Mouse (Mus musculus): ENCODE data around the gene Batf.
"Not testable (repeated sequence)": the region's sequence is repeated elsewhere in the genome, so short reads cannot be mapped to it uniquely, and the experiment has no call there.

Gene Batf

DNA sequence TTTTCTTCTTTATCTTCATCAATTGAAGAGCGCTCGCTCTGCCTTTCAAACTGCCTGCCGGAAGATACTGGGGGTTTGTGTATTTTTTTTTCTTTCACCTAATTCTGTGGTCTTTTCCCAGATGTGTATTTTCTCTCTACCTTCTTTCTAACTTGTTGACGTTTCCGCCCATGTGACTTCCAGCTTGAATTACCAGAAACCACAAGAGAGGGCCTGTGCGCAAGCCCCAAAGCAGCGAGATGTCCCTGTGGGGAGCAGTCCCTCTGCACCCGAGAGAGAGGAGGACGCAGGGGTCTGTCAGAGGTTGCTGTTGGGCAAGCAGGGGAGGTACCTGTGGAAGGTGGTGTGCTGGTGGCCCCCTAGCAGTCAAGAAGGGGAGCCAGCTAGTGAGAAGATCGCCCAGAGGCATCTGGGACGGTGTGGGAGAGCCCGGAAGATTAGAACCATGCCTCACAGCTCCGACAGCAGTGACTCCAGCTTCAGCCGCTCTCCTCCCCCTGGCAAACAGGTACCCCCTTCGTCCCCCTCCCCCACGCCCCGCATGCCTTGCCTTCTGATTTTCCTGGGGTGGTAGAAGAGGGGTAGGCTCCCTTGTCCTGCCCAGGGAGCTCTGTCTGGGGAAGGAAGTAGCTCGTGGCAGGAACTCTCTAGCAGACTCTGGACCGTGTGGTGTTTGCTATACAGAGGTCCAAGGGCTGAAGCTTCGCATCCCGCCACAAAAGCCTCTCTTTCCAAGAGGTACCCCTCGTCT, at the start of gene Batf:
Gene Batf (plus strand): TSS at position 204 of the 751 bp plus-strand sequence.
- DNase-seq = peak; percentile 50 to 67

DNA sequence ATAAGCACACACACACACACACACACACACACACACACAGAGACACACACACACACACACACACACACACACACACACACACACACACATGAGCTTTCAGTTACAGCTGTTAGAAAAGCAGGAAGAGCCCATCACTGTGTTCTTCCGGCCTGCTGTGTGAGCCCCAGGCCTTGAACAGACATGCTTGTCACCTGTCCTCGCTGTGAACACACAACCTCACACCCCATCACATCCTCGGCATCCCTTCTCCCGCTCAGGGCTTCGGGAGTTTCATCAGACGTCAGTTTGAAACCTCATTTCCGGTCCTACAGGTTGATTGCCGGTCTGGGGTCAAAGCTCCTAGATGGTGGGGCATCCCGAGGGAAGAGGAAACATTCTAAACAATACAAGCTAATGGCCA, 48.5 kb upstream of the Batf start:
- no peak for DNase-seq

DNA sequence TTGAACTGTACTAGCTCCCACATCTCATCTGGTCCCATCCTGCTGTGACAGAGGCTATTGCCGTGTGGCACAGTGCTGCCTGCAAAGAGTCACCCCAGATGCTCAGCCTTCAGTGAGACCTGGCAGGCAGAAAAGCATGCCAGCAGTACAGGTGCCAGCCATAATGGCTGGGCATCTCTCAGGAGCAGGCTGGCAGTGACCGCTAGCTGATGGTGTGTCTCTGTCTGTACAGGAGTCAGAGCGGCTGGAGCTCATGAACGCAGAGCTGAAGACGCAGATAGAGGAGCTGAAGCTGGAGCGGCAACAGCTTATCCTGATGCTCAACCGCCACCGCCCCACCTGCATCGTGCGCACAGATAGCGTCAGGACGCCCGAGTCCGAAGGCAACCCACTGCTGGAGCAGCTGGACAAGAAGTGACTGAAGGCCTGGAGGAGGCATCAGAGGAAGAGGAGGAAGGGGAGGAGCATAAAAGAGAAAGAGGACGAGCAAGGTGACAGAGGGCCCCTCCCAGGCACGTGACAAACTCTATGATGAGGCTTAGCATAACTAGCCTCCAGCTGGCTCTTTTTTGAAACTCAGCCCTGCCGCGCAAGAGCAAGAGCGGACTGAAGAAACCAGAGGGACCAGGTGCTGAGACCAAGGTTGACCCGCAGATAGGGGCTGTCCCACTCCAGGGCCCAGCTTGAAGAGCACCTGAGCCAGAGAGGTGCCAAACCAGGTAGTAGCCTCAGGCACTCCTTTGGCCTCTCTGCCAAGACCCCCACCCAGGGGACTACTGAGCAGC, 47.7 kb upstream of the Batf start:
- DNase-seq = peak in 1 of 2 experiments; percentile 55

DNA sequence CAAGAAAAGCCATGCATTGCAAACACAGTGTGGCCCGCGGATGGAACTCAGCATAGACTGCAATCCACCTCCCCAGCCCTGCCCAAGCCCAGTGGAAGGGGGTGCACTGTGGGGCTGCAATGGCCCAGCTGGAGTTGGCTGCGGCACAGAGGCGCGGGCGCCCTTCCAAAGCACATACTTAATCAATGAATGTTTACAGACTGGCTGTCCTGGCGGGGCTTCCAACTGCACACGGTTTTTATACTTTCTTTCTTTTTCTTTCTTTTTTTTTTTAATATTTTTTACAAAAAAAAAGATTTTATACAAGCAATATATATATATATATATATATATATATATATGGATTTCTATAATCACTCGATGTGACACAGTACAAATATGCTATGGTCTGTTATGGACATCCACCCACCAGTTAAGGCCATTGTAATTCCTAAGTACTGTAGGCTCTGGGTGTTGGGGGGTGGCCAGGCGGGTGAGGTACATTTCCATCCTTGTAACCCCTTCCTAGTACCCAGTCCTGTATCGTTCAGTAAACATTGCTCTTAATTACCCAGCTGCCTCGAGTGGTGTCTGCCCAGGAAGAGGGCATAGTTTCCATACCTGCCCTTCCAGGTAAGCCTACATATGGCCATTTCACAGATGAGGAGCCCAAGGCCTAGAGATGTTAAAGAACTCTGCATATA, 47.0 kb upstream of the Batf start:
- no peak for DNase-seq

DNA sequence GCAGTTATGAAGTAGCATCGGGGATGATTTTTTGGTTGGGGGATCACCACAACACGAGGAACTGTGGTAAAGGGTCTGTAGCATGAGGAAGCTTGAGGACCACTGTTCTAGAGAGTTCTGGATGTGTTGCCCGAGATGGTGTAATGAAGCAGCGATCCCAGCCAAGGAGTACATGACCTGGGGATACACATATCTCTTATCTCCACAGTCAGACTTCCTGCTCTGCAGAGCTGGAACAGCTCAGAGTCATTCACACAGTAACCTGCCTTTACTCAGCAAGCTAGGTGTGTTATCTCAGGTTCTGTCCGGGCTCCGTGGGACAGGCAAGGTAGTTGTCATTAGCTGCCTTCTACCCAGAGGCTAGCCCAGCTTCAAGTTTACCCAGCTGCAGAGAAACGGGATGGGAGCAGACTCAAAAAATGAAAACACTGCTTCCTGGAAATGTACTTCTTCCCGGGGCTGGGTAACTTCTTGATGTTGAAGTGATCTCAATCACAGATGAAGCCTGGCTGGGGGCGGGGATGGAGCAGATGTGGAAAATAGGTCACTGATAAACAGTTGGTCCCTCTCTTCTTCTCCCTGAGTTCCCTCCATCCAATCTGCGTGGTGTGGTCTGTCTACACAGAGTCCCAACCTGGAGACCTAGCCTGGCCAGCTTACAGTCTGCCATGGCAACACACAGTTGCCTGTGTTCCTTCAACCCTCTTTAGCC, 45.5 kb upstream of the Batf start:
- no peak for DNase-seq

DNA sequence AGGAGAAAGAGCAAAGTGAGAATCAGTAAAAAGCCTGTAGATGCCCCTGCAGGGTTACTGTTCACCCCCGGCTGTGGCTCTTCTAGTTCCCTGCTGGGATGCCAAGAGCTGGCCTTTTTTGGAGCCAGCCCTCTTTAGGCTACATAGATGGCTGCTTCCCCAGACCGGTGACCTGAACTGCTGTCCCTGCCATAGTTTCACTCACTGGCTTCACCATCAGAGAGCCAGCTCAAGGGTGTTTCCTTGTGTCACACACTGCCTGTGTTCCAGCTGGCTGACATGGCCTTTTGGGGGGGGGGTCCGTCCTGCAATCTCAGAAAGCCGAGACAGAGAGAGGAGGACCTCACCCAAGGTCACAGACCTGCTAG, 44.9 kb upstream of the Batf start:
- no peak for DNase-seq

DNA sequence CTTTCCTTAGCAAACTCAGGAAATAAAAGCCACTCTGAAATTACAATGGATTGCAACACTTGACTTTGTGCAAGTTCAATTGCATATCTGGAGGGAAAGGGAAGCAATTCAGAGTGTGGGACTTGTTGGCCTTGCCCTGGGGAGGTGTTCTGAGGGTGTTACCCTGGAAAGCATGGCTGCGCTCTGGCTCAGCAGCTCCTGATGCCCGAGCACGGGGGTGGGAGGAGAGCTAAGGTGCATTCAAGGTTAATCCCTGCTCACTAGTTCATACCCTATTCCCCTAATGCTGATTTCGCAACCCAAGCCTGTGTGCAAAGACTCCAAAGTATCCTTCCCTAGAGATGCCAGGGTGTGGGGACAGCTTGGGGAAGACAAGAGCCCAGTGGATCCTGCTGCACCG, 42.7 kb upstream of the Batf start:
- DNase-seq = no peak

DNA sequence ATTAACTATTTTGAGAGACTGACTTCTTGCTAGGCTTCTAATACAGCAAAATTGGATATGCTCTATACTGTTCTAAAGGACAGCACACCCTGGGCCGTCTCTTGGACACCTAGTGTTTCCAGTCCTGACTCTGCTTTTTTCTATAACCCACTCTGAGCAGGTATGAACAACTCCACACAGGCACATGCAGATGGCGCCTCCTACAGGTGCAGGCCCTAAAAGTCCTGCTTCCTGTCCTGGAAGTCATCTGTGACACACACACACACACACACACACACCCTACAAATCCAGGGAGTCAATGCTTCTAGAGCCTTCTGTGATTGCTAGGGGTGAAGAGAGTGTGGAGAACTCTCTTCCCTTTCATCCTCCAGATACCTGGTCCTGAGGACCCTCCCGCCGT, 40.8 kb upstream of the Batf start:
- peak; percentile 54 to 59 for DNase-seq

DNA sequence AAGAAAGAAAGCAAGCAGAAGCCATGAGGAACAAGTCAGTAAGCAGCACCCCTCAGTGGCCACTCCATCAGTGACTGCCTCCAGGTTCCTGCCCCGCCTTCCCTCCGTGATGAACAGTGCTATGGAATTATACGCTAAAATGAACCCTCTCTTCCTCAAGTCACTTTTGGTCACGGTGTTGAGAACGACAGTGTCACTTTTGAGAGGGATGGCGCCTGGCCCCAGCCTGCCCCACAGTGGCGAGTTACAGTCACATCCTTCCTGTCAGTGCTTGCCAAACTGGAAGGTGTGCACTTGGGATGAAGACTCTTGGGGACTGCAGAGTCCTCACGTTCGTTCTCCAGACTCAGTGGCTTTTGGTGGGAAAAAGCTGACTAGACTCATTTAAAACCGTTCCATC, 39.1 kb upstream of the Batf start:
- DNase-seq = no peak

DNA sequence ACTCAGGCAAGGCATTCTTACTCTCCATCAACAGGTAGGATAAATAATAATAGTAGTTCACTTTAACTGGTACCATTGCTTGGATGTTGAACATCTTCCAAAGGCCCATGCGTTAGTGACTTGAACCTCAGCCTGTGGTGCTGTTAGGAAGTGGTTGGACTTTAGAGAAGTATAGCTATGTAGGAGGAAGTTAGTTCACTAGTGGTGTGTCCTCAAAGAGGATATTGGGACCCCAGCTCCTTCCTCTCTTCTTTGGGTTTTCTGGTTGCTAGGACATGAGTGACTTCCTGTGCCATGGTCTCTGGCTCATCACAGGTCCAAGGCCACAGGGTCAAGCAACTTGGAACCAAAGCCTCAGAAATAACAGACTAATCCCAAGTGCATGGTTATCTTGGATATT, 38.5 kb upstream of the Batf start:
- DNase-seq = no peak

DNA sequence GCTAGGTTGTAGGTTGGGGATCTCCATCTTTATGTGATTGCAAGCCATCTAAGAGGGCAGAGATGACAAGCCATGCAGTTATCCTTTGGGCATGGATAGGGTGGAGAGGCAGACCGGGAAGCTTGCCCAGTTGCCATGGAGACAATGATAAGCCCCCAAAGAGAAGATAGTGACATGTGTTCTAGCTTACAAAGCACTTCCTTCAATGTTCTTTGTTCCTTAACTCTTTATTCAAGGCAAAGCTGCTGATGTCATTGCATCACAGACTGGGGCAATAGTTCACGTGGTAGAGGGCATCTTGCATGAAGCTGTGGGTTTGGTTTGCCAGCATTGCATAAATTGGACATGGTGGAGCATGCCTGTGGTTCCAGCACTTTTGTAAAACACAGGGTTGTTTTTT, 27.1 kb upstream of the Batf start:
- DNase-seq = no peak

DNA sequence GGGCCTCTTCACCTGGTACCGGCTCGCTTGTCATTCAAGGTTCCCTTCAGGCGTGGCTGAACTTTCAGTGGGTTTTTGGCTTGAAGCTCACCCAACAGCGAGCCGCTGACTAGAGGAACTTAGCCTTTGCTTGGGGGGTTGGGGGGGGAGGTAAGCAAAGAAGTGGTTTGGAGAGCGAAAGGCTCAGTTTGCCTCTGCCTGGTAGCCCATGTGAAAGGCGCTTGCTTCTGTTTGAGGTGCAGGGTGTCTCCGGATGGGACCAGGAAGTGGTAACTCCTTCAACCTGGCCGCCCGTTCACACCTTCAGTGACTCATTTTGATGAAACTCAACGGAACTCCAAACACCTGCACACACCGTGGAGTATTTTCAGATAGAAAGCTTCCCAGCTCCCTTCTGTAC, 25.6 kb upstream of the Batf start:
- peak in 1 of 2 experiments; percentile 39 for DNase-seq

DNA sequence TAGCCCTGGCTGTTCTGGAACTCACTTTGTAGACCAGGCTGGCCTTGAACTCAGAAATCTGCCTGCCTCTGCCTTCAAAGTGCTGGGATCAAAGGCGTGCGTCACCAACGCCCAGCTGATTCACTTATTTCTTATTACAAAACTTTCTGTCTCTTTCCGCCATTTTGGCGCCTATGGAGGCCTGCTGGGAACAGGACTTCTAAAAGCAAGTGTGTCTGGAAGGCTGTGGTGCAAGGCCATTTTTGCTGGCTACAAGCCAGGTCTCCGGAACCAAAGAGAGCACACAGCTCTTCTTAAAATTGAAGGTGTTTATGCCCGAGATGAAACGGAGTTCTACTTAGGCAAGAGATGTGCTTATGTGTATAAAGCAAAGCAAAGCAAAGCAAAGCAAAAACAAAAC, 24.2 kb upstream of the Batf start:
- not testable (repeated sequence) for DNase-seq

DNA sequence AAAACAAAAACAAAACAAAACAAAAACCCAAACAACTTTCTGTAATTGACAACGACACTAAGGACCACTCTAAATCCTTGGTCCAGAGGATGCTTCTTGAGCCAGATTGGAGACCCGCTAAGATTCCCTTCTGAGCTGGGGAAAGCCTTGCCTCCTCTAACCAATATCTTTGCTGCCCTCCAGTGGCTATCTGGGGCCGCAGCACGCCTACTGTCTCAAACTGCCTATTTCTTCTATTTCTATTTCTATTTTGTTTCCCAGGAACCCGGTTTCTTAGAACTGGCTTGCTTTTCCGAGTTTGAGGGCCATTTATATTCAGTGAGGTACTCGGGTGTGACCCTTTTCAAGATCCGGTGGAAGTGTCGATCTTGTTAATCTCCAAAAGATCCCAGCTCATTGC, 23.6 kb upstream of the Batf start:
- peak in 1 of 2 experiments; percentile 54 for DNase-seq

DNA sequence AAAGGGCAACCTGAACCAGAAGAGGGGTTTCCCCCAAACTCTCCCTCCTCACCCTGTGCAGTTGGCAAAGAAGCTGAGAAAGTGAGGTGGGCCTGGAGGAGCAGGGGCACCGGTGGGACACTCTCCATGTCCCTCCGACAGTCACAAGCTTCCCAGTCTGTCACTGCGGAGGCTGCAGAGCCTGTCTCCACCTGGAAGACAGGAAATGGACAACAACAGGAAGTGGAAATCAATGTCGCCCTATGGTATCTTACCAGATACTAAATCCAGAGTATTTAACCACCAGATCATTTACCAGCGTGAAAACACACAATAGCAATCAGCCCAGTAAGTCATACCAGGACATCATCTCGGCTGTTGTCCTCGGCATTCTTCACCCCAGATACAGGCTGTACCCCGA, 20.4 kb upstream of the Batf start:
- no peak for DNase-seq

DNA sequence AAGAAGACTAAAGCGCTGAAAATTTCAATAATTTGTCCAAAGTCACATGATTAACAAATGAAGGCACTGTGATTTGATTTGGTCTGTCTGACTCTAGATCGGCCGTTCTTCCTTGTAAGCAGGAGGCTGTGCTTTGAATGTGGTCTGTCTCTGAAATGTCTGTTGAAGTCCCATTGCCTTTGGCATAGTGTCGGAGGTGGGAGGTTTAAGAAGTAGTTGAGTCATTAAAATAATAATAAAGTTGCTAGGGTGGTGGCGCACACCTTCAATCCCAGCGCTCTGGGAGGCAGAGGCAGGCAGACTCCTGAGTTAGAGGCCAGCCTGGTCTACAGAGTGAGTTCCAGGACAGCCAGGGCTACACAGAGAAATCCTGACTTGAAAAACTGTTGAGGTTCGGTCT, 19.4 kb upstream of the Batf start:
- no peak for DNase-seq

DNA sequence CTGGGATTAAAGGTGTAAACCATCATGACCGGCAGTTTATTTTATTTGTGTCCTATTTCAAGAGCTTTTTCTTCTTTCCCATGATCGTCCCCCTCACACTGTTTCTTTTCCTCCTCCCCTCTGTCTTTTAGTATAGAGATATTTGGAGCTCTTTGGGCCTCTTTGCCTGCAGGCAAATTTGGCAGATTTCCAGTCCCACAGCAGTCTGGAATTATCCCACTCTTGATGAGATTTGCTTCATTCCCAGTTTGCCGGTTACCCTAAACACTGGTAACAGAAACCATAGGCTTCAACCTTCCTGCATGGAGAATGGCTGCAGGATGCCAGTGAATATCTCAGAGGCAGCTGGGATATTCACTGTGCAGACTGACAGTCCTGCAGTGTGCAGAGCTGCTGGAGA, 17.8 kb upstream of the Batf start:
- no peak for DNase-seq

DNA sequence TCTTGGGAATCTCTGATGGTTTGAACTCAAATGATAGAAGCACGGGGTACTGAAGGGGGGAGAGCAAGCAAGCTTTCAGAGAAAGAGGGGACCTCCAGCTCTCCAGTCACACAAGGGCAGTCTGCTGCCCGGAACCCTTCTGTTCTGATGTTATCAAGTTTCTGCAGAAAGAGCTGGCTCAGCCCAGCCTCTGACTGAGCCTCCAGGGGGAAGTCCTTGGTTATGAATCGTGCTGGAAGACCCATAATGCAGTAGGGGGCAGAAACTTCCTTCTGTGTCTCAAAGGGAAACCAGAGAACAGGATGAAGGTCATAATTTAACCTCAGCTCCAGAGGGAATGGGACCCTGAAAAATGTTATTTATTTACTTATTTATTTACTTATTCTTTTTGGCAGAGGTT, 16.4 kb upstream of the Batf start:
- no peak for DNase-seq

DNA sequence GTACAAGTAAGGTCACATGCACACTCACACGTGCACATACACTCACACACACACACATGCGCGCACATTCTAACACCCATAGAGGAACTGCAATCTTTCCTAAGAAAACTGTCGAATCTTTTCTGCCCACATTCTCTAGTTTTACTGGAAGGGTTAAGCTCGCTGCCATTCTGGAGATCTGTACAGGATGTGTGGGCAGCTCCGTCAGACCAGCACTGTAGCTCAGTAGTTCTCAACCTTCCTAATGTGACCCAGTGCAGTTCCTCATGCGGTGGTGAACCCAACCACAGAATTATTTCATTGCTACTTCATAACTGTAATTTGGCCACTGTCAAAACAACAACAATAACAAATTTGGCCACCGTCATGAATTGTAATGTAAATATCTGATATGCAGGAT, 12.6 kb upstream of the Batf start:
- no peak for DNase-seq

DNA sequence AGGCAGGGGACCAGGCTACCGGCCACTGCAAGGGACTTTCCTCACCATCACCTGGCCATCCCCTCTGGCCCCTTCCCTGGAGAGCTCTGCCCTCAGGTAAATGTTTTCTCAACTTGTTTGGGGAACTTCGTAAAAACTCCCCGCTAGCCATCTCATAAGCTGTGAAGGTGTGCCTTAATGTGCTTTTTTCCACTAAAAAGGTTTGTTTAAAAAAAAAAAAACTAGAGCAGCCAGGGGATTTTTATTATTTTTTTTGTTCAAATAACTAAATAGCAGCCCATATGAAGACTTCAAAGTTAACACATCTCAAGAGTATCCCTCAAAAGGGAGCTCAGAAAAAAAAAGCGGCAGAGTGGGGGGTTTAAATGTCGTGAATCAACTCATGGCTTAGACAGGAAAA, 7.4 kb upstream of the Batf start:
- no peak for DNase-seq

DNA sequence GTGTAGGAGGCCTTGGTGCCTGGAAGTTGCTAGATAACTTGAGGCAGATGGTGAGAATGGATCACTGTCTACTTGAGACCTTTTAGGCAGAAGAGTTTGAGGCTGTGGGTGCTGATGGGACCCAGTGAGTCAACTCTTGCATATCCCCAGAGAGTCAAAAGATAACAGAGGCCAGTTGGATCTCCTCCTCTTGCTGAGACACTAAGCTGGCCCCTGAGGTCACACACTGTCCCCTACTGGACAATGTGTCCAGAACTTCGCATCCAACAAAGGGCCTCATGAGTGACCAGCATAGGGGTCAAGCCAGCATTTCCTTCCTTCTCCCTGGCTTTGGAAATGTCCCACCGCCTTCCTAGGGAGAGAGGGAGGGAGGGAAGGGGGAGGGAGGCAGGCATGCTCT, 6.7 kb upstream of the Batf start:
- DNase-seq = no peak

DNA sequence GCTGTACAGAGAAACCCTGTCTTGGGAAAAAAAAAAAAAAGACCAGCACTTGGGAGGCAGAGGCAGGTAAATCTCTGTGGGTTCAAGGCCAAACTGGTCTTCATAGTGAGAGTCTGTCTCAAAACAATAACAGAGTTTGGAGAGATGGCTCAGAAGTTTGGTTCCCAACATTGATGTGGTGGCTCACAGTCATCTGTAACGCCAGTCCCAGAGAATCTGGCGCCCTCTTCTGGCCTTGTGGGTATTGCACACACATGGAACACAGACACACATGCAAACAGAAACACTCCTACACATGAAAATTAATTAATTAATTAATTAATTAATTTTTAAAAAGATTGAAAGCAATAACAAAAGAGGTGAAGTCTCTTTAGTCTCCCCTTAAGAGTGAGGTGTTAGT, 4.1 kb upstream of the Batf start:
- DNase-seq = no peak

All from thymus, adult 18-20 months (tissue).